Mouse (Mus musculus): ENCODE measurements around the gene Apobec2. TPM values are rescaled to one million over a fixed set of nuclear protein-coding genes. Genes with fewer than 3 reads are reported as not detected.

Apobec2 gene
- polyA plus RNA-seq, 1 experiment from 2014 or later = 0.93 TPM

DNA sequence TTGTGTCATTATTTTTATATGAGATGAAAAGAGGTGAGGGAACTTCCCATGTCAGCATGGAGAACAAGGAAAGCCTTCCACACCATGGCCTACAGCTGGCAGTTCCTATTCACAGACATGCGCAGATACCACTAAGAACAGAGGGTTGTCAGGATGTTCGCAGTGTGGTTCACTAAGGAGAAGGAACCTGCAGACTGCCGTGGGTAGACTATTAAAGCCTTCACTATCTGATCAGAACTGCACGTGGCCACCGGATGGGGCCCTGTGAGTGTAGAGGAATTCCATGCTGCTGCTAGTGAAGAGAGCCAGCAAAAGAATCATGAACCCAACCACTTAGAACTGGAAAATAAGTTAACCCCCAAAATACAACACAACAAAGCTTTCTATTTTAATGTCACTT is 43.3 kb downstream of the Apobec2 start:
- Histone ChIP-seq H3K27me3 (ENCODE audit: insufficient read depth, low read length) (no peaks in the 10 kb centered on the region), H3K36me3 (ENCODE audit: insufficient read depth, low read length) (peaks cover 76% of the 10 kb centered on the region), H3K9me3 (replicated peaks; ENCODE audit: low read length) (no peaks in the 10 kb centered on the region), H3K4me2 (ENCODE audit: low read length) (no peak overlapping the region), H3K27ac (no peak overlapping the region), H3K4me1 (replicated peaks; ENCODE audit: insufficient read depth, low read length) (no peaks in the 10 kb centered on the region), H3K4me3 (replicated peaks; ENCODE audit: low read depth, low read length) (no peak overlapping the region), H3K9ac (ENCODE audit: low read depth, low read length) (no peak overlapping the region)
- DNase-seq (ENCODE audit: low spot score) (no peak), ATAC-seq (replicated peaks; ENCODE audit: low FRiP score, low read depth) (no peak)
- WGBS = 86% methylated on average over 5 of the region's 5 CpGs
- no peak for TF ChIP-seq CTCF (IDR thresholded peaks at IDR 0.05; ENCODE audit: low read depth)

DNA sequence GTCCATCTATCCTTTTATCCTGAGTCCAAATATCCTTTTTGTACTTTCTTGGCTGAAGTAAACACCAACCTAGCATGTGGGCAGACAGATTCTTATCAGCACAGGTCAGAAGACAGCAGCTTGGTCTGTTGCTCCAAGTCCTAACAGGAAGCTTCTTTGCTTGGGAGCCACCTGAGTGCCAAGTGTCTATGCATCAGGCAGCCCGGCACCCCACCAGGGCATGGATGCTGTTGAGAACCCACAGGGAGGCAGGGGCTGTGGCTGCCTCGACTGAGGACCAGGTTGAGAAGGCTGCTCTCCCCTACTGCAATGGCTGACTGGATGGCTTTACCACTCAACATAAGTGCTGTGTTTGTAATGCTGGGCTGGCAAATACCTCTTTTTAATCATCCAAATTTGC is 44.1 kb downstream of the Apobec2 start:
- Histone ChIP-seq H3K4me3 (replicated peaks; ENCODE audit: low read depth, low read length) (no peak overlapping the region), H3K9me3 (replicated peaks; ENCODE audit: low read length) (no peaks in the 10 kb centered on the region), H3K36me3 (ENCODE audit: insufficient read depth, low read length) (peaks cover 75% of the 10 kb centered on the region), H3K4me1 (replicated peaks; ENCODE audit: insufficient read depth, low read length) (no peaks in the 10 kb centered on the region), H3K4me2 (ENCODE audit: low read length) (no peak overlapping the region), H3K27me3 (ENCODE audit: insufficient read depth, low read length) (no peaks in the 10 kb centered on the region), H3K27ac (no peak overlapping the region), H3K9ac (ENCODE audit: low read depth, low read length) (no peak overlapping the region)
- DNase-seq (ENCODE audit: low spot score) (no peak), ATAC-seq (replicated peaks; ENCODE audit: low FRiP score, low read depth) (no peak)
- WGBS = 98% methylated on average over 2 of the region's 2 CpGs
- TF ChIP-seq CTCF (IDR thresholded peaks at IDR 0.05; ENCODE audit: low read depth) = no peak

DNA sequence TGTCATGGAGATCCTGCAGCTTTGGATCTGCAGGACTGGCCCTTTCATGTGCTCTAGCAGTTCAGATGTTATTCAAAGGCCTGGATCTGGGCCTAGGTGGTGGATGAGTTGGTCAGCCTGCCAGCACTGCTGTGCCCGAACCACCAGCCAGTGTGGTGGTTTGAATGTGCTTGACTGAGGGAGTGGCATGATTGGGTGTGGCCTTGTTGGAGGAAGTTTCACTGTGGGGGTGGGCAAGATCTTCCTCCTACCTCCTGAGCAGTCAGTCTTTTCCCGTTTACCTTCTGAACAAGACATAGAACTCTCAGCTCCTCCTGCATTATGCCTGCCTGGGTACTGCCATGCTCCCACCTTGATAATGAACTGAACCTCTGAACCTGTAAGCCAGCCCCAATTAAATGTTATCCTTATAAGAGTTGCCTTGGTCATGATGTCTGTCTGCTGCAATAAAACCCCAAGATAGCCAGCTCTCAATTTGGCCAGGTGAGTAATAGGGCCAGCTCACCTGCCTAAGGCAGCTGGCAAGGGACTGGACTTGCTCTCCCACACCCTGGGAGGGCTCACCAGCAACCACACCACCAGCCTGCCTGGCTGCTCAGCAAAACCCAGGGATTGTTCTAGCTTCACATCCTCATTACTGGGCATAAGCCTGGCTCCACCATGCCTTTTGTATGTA is 46.8 kb downstream of the Apobec2 start:
- no peak overlapping the region for H3K9ac ChIP-seq (ENCODE audit: low read depth, low read length)
- H3K27me3 ChIP-seq (ENCODE audit: insufficient read depth, low read length) = no peaks in the 10 kb centered on the region
- no peak for TF ChIP-seq CTCF (IDR thresholded peaks at IDR 0.05; ENCODE audit: low read depth)
- WGBS = 72% methylated on average over 2 of the region's 2 CpGs
- no peak overlapping the region for H3K27ac ChIP-seq
- H3K4me2 ChIP-seq (ENCODE audit: low read length) = no peak overlapping the region
- H3K4me1 ChIP-seq (replicated peaks; ENCODE audit: insufficient read depth, low read length) = no peaks in the 10 kb centered on the region
- H3K9me3 ChIP-seq (replicated peaks; ENCODE audit: low read length) = no peaks in the 10 kb centered on the region
- peaks cover 48% of the 10 kb centered on the region for H3K36me3 ChIP-seq (ENCODE audit: insufficient read depth, low read length)
- ATAC-seq (replicated peaks; ENCODE audit: low FRiP score, low read depth) = no peak
- no peak overlapping the region for H3K4me3 ChIP-seq (replicated peaks; ENCODE audit: low read depth, low read length)
- no peak for DNase-seq (ENCODE audit: low spot score)

GRCm38 (mm10) chr17:48379050-48379449 is 53.7 kb downstream of the Apobec2 start:
- Histone ChIP-seq H3K9me3 (replicated peaks; ENCODE audit: low read length) (no peaks in the 10 kb centered on the region), H3K36me3 (ENCODE audit: insufficient read depth, low read length) (no peaks in the 10 kb centered on the region), H3K4me3 (replicated peaks; ENCODE audit: low read depth, low read length) (no peak overlapping the region), H3K4me1 (replicated peaks; ENCODE audit: insufficient read depth, low read length) (no peaks in the 10 kb centered on the region), H3K27me3 (ENCODE audit: insufficient read depth, low read length) (no peaks in the 10 kb centered on the region), H3K9ac (ENCODE audit: low read depth, low read length) (no peak overlapping the region), H3K4me2 (ENCODE audit: low read length) (no peak overlapping the region), H3K27ac (no peak overlapping the region)
- no peak for TF ChIP-seq CTCF (IDR thresholded peaks at IDR 0.05; ENCODE audit: low read depth)
- ATAC-seq (replicated peaks; ENCODE audit: low FRiP score, low read depth) = no peak
- DNase-seq (ENCODE audit: low spot score) = no peak

- ATAC-seq (replicated peaks; ENCODE audit: low FRiP score, low read depth) (no peak), DNase-seq (ENCODE audit: low spot score) (no peak)
- TF ChIP-seq CTCF (IDR thresholded peaks at IDR 0.05; ENCODE audit: low read depth) = no peak
- H3K36me3 ChIP-seq (ENCODE audit: insufficient read depth, low read length) = no peaks in the 10 kb centered on the region
- WGBS = 74% methylated on average over 1 of the region's 1 CpGs
- no peak overlapping the region for H3K4me3 ChIP-seq (replicated peaks; ENCODE audit: low read depth, low read length)
- H3K9ac ChIP-seq (ENCODE audit: low read depth, low read length) = no peak overlapping the region
- no peaks in the 10 kb centered on the region for H3K4me1 ChIP-seq (replicated peaks; ENCODE audit: insufficient read depth, low read length)
- H3K9me3 ChIP-seq (replicated peaks; ENCODE audit: low read length) = no peaks in the 10 kb centered on the region
- no peaks in the 10 kb centered on the region for H3K27me3 ChIP-seq (ENCODE audit: insufficient read depth, low read length)
- no peak overlapping the region for H3K4me2 ChIP-seq (ENCODE audit: low read length)
- no peak overlapping the region for H3K27ac ChIP-seq
Observed at GRCm38 (mm10) chr17:48376102-48376501, 56.6 kb downstream of the Apobec2 start.

DNA sequence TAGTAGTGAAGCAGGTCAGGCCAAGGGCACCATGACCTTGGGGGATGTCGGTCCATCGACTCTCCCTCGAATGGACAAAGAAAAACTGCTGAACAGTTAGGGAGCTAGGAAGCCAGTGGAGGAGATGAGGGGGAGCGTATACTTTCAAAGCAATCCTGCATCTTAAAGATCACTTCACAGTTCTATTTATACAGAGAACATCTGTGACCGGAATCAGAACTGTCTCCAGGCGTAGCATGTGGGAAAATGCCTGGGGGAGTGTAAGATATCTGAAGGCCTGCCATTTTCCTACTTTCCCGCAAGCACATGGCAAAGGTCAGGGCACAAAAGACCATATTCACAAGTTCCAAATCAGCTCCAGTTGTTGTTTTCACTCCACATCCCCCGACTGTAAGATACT is 59.7 kb downstream of the Apobec2 start:
- Histone ChIP-seq H3K4me1 (replicated peaks; ENCODE audit: insufficient read depth, low read length) (no peaks in the 10 kb centered on the region), H3K27me3 (ENCODE audit: insufficient read depth, low read length) (no peaks in the 10 kb centered on the region), H3K4me2 (ENCODE audit: low read length) (no peak overlapping the region), H3K27ac (no peak overlapping the region), H3K4me3 (replicated peaks; ENCODE audit: low read depth, low read length) (no peak overlapping the region), H3K9me3 (replicated peaks; ENCODE audit: low read length) (no peaks in the 10 kb centered on the region), H3K36me3 (ENCODE audit: insufficient read depth, low read length) (no peaks in the 10 kb centered on the region), H3K9ac (ENCODE audit: low read depth, low read length) (no peak overlapping the region)
- ATAC-seq (replicated peaks; ENCODE audit: low FRiP score, low read depth) = no peak
- TF ChIP-seq CTCF (IDR thresholded peaks at IDR 0.05; ENCODE audit: low read depth) = no peak
- no peak for DNase-seq (ENCODE audit: low spot score)
- WGBS = 66% methylated on average over 8 of the region's 8 CpGs

DNA sequence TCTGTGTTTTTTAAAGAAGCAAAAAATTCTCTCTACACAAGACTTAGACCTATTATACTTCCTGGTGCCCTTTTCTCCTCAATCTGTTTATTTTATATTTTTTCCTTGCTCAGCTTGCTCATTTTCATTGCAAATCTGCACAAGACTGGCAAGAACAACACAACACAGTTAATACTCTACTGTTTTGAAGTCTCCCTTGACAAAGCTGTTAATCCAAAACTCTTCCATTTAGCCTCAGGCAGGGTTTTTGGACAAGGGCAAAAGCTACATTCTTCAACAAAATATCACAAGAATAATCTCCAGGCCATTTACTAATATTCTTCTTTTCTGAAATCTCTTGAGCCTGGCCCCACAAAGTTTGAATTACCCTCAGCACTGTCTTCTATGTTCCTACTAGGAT is 61.1 kb downstream of the Apobec2 start:
- H3K4me3 ChIP-seq (replicated peaks; ENCODE audit: low read depth, low read length) = no peak overlapping the region
- no peak for DNase-seq (ENCODE audit: low spot score)
- H3K27me3 ChIP-seq (ENCODE audit: insufficient read depth, low read length) = no peaks in the 10 kb centered on the region
- no peak overlapping the region for H3K9ac ChIP-seq (ENCODE audit: low read depth, low read length)
- ATAC-seq (replicated peaks; ENCODE audit: low FRiP score, low read depth) = no peak
- H3K4me2 ChIP-seq (ENCODE audit: low read length) = no peak overlapping the region
- no peak for TF ChIP-seq CTCF (IDR thresholded peaks at IDR 0.05; ENCODE audit: low read depth)
- H3K36me3 ChIP-seq (ENCODE audit: insufficient read depth, low read length) = no peaks in the 10 kb centered on the region
- H3K9me3 ChIP-seq (replicated peaks; ENCODE audit: low read length) = no peaks in the 10 kb centered on the region
- no peak overlapping the region for H3K27ac ChIP-seq
- no peaks in the 10 kb centered on the region for H3K4me1 ChIP-seq (replicated peaks; ENCODE audit: insufficient read depth, low read length)

Other genes starting within 250 kb of the Apobec2 start
- 0.08 and 0.13 TPM in 2 replicates for gene Trem1, start 200.2 kb downstream of the Apobec2 start, polyA plus RNA-seq (2015; fragmentation: Nextera tagmentation; extraction: Ambion mirVana)
- 0.16 and 0.32 TPM in 2 replicates for gene Trem3, start 185.2 kb downstream of the Apobec2 start, polyA plus RNA-seq (2015; fragmentation: Nextera tagmentation; extraction: Ambion mirVana)
- 0.20 and 0.32 TPM in 2 replicates for gene Treml4, start 168.6 kb downstream of the Apobec2 start, polyA plus RNA-seq (2015; fragmentation: Nextera tagmentation; extraction: Ambion mirVana)
- 0.11 TPM in 1 of 2 replicates, not detected in the other for gene Treml2, start 133.4 kb downstream of the Apobec2 start, polyA plus RNA-seq (2015; fragmentation: Nextera tagmentation; extraction: Ambion mirVana)
- 0.24 and 0.28 TPM in 2 replicates for gene B430306N03Rik, start 116.8 kb downstream of the Apobec2 start, polyA plus RNA-seq (2015; fragmentation: Nextera tagmentation; extraction: Ambion mirVana)
- gene Trem2, start 86.5 kb downstream of the Apobec2 start, polyA plus RNA-seq (2015; fragmentation: Nextera tagmentation; extraction: Ambion mirVana) = 2.5 and 3.0 TPM in 2 replicates
- gene Treml1, start 73.0 kb downstream of the Apobec2 start, polyA plus RNA-seq (2015; fragmentation: Nextera tagmentation; extraction: Ambion mirVana) = 0.21 TPM in 1 of 2 replicates, not detected in the other
- gene Nfya, start 23.0 kb downstream of the Apobec2 start, polyA plus RNA-seq (2015; fragmentation: Nextera tagmentation; extraction: Ambion mirVana) = 8.0 and 8.1 TPM in 2 replicates
- 77.5 and 82.6 TPM in 2 replicates for gene Oard1, start 22.9 kb downstream of the Apobec2 start, polyA plus RNA-seq (2015; fragmentation: Nextera tagmentation; extraction: Ambion mirVana)
- 0.62 and 1.2 TPM in 2 replicates for gene Tspo2, start 18.6 kb upstream of the Apobec2 start, polyA plus RNA-seq (2015; fragmentation: Nextera tagmentation; extraction: Ambion mirVana)
- gene Unc5cl, start 22.0 kb upstream of the Apobec2 start, polyA plus RNA-seq (2015; fragmentation: Nextera tagmentation; extraction: Ambion mirVana) = 3.6 and 3.9 TPM in 2 replicates